Mouse (Mus musculus) lung, postnatal 14 days (tissue): ENCODE measurements around the gene Vmn1r93.
"Not testable (repeated sequence)": the region's sequence is repeated elsewhere in the genome, so short reads cannot be mapped to it uniquely, and the experiment has no call there.

Experiments used
- DNase-seq: peaks from one replicate; pipeline ENCODE4 v3.0.0; 2021

The Vmn1r93 gene

GRCm38 (mm10) chr7:20138988-20139387, at the start of gene Vmn1r93:
Gene Vmn1r93 (minus strand): TSS chr7:20139088.
- not testable (repeated sequence) for DNase-seq

- not testable (repeated sequence) for DNase-seq
Measured at GRCm38 (mm10) chr7:20168277-20168676, 29.4 kb upstream of the Vmn1r93 start, which contains the start of gene Vmn1r94. Gene Vmn1r94 (minus strand): TSS chr7:20168377.

- not testable (repeated sequence) for DNase-seq
Measured at GRCm38 (mm10) chr7:20122479-20122878, 16.4 kb downstream of the Vmn1r93 start, which contains the start of gene Gm16442. Gene Gm16442 (minus strand): TSS chr7:20122579.

GRCm38 (mm10) chr7:20099380-20099779, 39.5 kb downstream of the Vmn1r93 start, which contains the start of gene Vmn1r91:
Gene Vmn1r91 (plus strand): TSS chr7:20099680.
- DNase-seq = not testable (repeated sequence)
